ENCODE assay signal across 13 mouse cellular contexts in the genomic region with DNA sequence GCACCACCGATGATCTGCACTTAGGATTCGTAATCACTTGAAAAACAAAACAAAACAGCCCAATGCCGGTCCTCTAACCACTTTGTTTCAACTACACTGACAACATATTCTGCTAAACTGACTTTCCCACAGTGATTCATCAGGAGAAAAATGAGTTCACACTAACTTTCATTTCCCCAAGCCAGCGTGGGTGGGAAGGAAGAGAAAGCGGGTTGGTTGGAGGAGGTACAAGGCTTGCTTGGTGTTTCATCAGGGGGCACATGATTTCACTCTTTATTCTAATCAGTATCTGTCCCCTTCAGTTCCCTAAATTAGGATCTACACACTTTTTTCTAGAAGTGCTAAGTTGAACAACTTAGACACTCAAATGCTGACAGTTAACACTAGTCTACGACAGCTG.
DNase-seq lines count a peak whose midpoint lies in the region.
"Had no signal": no experiment of that assay in that cellular context is flagged by ENCODE, and none has a peak within 500 bp of the region (broad histone marks: within the 10 kb centered on the region; RNA-seq: fewer than 3 reads in every experiment).

No protein-coding gene starts in this region.

- no peaks in the 10 kb centered on the region for H3K27me3 ChIP-seq in splenic B cell, adult 2 months (ENCODE audit: control insufficient read depth, insufficient read depth, low read length, poor library complexity, severe bottlenecking)
- H3K27me3 ChIP-seq: embryonic facial prominence, embryonic 13.5 days; hindbrain, embryonic 13.5 days; liver, embryonic 15.5 days had no signal

- peaks cover 18% of the 10 kb centered on the region for H3K36me3 ChIP-seq in splenic B cell, adult 2 months (ENCODE audit: control insufficient read depth, insufficient read depth, low read length, poor library complexity, severe bottlenecking)

- DNase-seq in heart, adult 8-10 months (ENCODE audit: low spot score): peak; percentile 65
- no peak for DNase-seq in heart, postnatal 4 days
- DNase-seq in right cerebral cortex, adult 2 months (ENCODE audit: low spot score in 2 of 2): peak; percentile 50 to 73
- DNase-seq in right cerebral cortex, postnatal 4 days: no peak
- DNase-seq in left cerebral cortex, adult 9 months (ENCODE audit: low spot score in 2 of 2): peak; percentile 40 to 71
- peak; percentile 62 for DNase-seq in splenic B cell, adult 2 months (ENCODE audit: low read depth, low spot score)
- no peak for DNase-seq in urinary bladder, postnatal 25 days (ENCODE audit: low spot score)
- no peak for DNase-seq in adrenal gland, adult 2 months
- DNase-seq: cerebellum, adult 11-12 months; forebrain, postnatal 0 days had no signal

Comparison
In these comparisons a context has a peak if more than half of its experiments do, and no peak if none do; other contexts are left out.
1. DNase-seq: peak in heart, adult 8-10 months (single experiment), right cerebral cortex, adult 2 months (2 of 2), left cerebral cortex, adult 9 months (2 of 2) and splenic B cell, adult 2 months (single experiment); none in heart, postnatal 4 days (single experiment), right cerebral cortex, postnatal 4 days (single experiment), urinary bladder, postnatal 25 days (single experiment) and adrenal gland, adult 2 months (single experiment).